ENCODE assay signal across 25 mouse cellular contexts in genomic region chr13:59992346-59992745, GRCm38 (mm10).
DNase-seq lines count a peak whose midpoint lies in the region; ATAC-seq and TF ChIP-seq lines count a peak whose summit lies in the region.
"Had no signal": no experiment of that assay in that cellular context is flagged by ENCODE, and none has a peak within 500 bp of the region (broad histone marks: within the 10 kb centered on the region; RNA-seq: fewer than 3 reads in every experiment).

No protein-coding gene starts in this region.

- H3K36me3 ChIP-seq in forebrain, embryonic 10.5 days (replicated peaks): no peaks in the 10 kb centered on the region
- H3K36me3 ChIP-seq in forebrain, embryonic 16.5 days (ENCODE audit: control insufficient read depth, insufficient read depth): no peaks in the 10 kb centered on the region
- no peaks in the 10 kb centered on the region for H3K36me3 ChIP-seq in midbrain, embryonic 10.5 days
- H3K36me3 ChIP-seq in midbrain, postnatal 0 days (ENCODE audit: insufficient read depth, low read length): no peaks in the 10 kb centered on the region
- H3K36me3 ChIP-seq in embryonic facial prominence, embryonic 10.5 days (replicated peaks): no peaks in the 10 kb centered on the region
- no peaks in the 10 kb centered on the region for H3K36me3 ChIP-seq in limb, embryonic 10.5 days
- H3K36me3 ChIP-seq: G1E; hindbrain, embryonic 15.5 days; limb, embryonic 15.5 days; liver, embryonic 13.5 days; neural tube, embryonic 15.5 days had no signal

- DNase-seq in forebrain, embryonic 10.5 days (ENCODE audit: extremely low spot score, low spot score): no peak
- DNase-seq in midbrain, embryonic 10.5 days (ENCODE audit: low spot score): no peak
- DNase-seq in midbrain, postnatal 0 days (ENCODE audit: low spot score): no peak
- no peak for DNase-seq in embryonic facial prominence, embryonic 10.5 days (ENCODE audit: low spot score)
- no peak for DNase-seq in limb, embryonic 10.5 days (ENCODE audit: low spot score)
- no peak for DNase-seq in lung, postnatal 36 days
- no peak for DNase-seq in urinary bladder, adult 2 months (ENCODE audit: low spot score)
- DNase-seq: adrenal gland, postnatal 14 days; cerebellum, adult 18-20 months; cerebellum, postnatal 10 days; gastrocnemius, postnatal 10 days; heart, postnatal 36 days; kidney, postnatal 14 days; liver, embryonic 13.5 days; lung, adult 18-20 months; right cerebral cortex, adult 18-20 months; spleen, adult 18-20 months; thymus, postnatal 25 days had no signal

- ATAC-seq in forebrain, embryonic 16.5 days: no peak
- ATAC-seq in midbrain, postnatal 0 days (ENCODE audit: low FRiP score): no peak
- ATAC-seq: inflammation-experienced regulatory T-cells, adult 6 months; lung, postnatal 0 days had no signal

- peaks cover 65% of the 10 kb centered on the region for H3K4me1 ChIP-seq in forebrain, embryonic 10.5 days
- peaks cover 15% of the 10 kb centered on the region for H3K4me1 ChIP-seq in forebrain, embryonic 16.5 days (replicated peaks; ENCODE audit: control insufficient read depth, insufficient read depth, low read length)
- H3K4me1 ChIP-seq in midbrain, embryonic 10.5 days: peaks cover 32% of the 10 kb centered on the region
- H3K4me1 ChIP-seq in midbrain, postnatal 0 days (ENCODE audit: insufficient read depth, low read length): no peaks in the 10 kb centered on the region
- H3K4me1 ChIP-seq in embryonic facial prominence, embryonic 10.5 days: peaks cover 52% of the 10 kb centered on the region
- H3K4me1 ChIP-seq in limb, embryonic 10.5 days: peaks cover 77% of the 10 kb centered on the region
- H3K4me1 ChIP-seq: hindbrain, embryonic 15.5 days; liver, embryonic 13.5 days; neural tube, embryonic 15.5 days had no signal

- H3K4me3 ChIP-seq in forebrain, embryonic 10.5 days: no peak overlapping the region
- no peak overlapping the region for H3K4me3 ChIP-seq in forebrain, embryonic 16.5 days (replicated peaks; ENCODE audit: low read length)
- no peak overlapping the region for H3K4me3 ChIP-seq in midbrain, embryonic 10.5 days
- H3K4me3 ChIP-seq in midbrain, postnatal 0 days (ENCODE audit: low read depth, low read length): no peak overlapping the region
- H3K4me3 ChIP-seq in embryonic facial prominence, embryonic 10.5 days: no peak overlapping the region
- H3K4me3 ChIP-seq in limb, embryonic 10.5 days: no peak overlapping the region
- H3K4me3 ChIP-seq: hindbrain, embryonic 15.5 days; limb, embryonic 15.5 days; liver, embryonic 13.5 days; neural tube, embryonic 15.5 days had no signal

- H3K9me3 ChIP-seq in forebrain, embryonic 10.5 days: peaks cover 7% of the 10 kb centered on the region; the same call in 1 of the 2 replicates
- H3K9me3 ChIP-seq in forebrain, embryonic 16.5 days (ENCODE audit: control insufficient read depth, low read length): 0 out of 2 replicates have a peak, but pooled peaks cover 5% of the 10 kb centered on the region
- no peaks in the 10 kb centered on the region; the same call in 1 of the 2 replicates for H3K9me3 ChIP-seq in midbrain, embryonic 10.5 days (replicated peaks)
- H3K9me3 ChIP-seq in midbrain, postnatal 0 days (ENCODE audit: low read length): peaks cover 5% of the 10 kb centered on the region; the same call in 1 of the 2 replicates
- no peaks in the 10 kb centered on the region for H3K9me3 ChIP-seq in embryonic facial prominence, embryonic 10.5 days
- H3K9me3 ChIP-seq in limb, embryonic 10.5 days (replicated peaks): no peaks in the 10 kb centered on the region
- H3K9me3 ChIP-seq: hindbrain, embryonic 15.5 days; limb, embryonic 15.5 days; liver, embryonic 13.5 days had no signal

- H3K27ac ChIP-seq in forebrain, embryonic 10.5 days: peak overlapping the region; percentile 77
- H3K27ac ChIP-seq in forebrain, embryonic 16.5 days (ENCODE audit: low read length): no peak overlapping the region
- 0 out of 2 replicates have a peak overlapping the region, but pooled peaks have one; percentile 30 for H3K27ac ChIP-seq in midbrain, embryonic 10.5 days (replicated peaks)
- no peak overlapping the region for H3K27ac ChIP-seq in midbrain, postnatal 0 days (ENCODE audit: low read depth, low read length)
- H3K27ac ChIP-seq in embryonic facial prominence, embryonic 10.5 days (replicated peaks): peak overlapping the region; percentile 72
- H3K27ac ChIP-seq in limb, embryonic 10.5 days: peak overlapping the region; percentile 70
- H3K27ac ChIP-seq: hindbrain, embryonic 15.5 days; liver, embryonic 13.5 days; neural tube, embryonic 15.5 days had no signal

- TF ChIP-seq CTCF in midbrain, postnatal 0 days (IDR thresholded peaks at IDR 0.05): no peak

- H3K9ac ChIP-seq in forebrain, embryonic 16.5 days (replicated peaks; ENCODE audit: low read depth, low read length): no peak overlapping the region
- no peak overlapping the region for H3K9ac ChIP-seq in midbrain, postnatal 0 days (replicated peaks; ENCODE audit: low read length, poor library complexity, severe bottlenecking)
- H3K9ac ChIP-seq: hindbrain, embryonic 15.5 days; limb, embryonic 15.5 days; liver, embryonic 13.5 days; neural tube, embryonic 15.5 days had no signal

- no peak overlapping the region for H3K4me2 ChIP-seq in forebrain, embryonic 16.5 days (ENCODE audit: low read length)
- no peak overlapping the region for H3K4me2 ChIP-seq in midbrain, postnatal 0 days (ENCODE audit: low read depth, low read length, poor library complexity, severe bottlenecking)
- H3K4me2 ChIP-seq: hindbrain, embryonic 15.5 days; limb, embryonic 15.5 days; liver, embryonic 13.5 days; neural tube, embryonic 15.5 days had no signal

- no peaks in the 10 kb centered on the region for H3K27me3 ChIP-seq in forebrain, embryonic 10.5 days (ENCODE audit: poor library complexity, severe bottlenecking)
- no peaks in the 10 kb centered on the region for H3K27me3 ChIP-seq in forebrain, embryonic 16.5 days (replicated peaks; ENCODE audit: control insufficient read depth, insufficient read depth, low read length)
- H3K27me3 ChIP-seq in midbrain, embryonic 10.5 days (ENCODE audit: low read depth, poor library complexity, severe bottlenecking): no peaks in the 10 kb centered on the region
- H3K27me3 ChIP-seq in midbrain, postnatal 0 days (ENCODE audit: insufficient read depth, low read length): no peaks in the 10 kb centered on the region
- no peaks in the 10 kb centered on the region; the same call in 1 of the 2 replicates for H3K27me3 ChIP-seq in embryonic facial prominence, embryonic 10.5 days (replicated peaks; ENCODE audit: low read depth, poor library complexity, severe bottlenecking)
- H3K27me3 ChIP-seq in limb, embryonic 10.5 days (ENCODE audit: low read depth, poor library complexity, severe bottlenecking): no peaks in the 10 kb centered on the region
- H3K27me3 ChIP-seq: hindbrain, embryonic 15.5 days; limb, embryonic 15.5 days; liver, embryonic 13.5 days; neural tube, embryonic 15.5 days had no signal

Comparison
In these comparisons a context has a peak if more than half of its experiments do, and no peak if none do; other contexts are left out.
1. H3K27ac ChIP-seq: peak in forebrain, embryonic 10.5 days (single experiment), midbrain, embryonic 10.5 days (single experiment), embryonic facial prominence, embryonic 10.5 days (single experiment) and limb, embryonic 10.5 days (single experiment); none in forebrain, embryonic 16.5 days (single experiment) and midbrain, postnatal 0 days (single experiment).